Mouse (Mus musculus): ENCODE data around the gene Tyms. TPM values are rescaled to one million over a fixed set of nuclear protein-coding genes. Genes with fewer than 3 reads are reported as not detected.

Gene Tyms
- polyA plus RNA-seq (2014; fragmentation: Illumina TruSeq; extraction: RNeasy Lipid Tissue Mini Kit (QIAGEN cat#74804); ENCODE audit: low read depth, low replicate concordance): 36.4 TPM

DNA sequence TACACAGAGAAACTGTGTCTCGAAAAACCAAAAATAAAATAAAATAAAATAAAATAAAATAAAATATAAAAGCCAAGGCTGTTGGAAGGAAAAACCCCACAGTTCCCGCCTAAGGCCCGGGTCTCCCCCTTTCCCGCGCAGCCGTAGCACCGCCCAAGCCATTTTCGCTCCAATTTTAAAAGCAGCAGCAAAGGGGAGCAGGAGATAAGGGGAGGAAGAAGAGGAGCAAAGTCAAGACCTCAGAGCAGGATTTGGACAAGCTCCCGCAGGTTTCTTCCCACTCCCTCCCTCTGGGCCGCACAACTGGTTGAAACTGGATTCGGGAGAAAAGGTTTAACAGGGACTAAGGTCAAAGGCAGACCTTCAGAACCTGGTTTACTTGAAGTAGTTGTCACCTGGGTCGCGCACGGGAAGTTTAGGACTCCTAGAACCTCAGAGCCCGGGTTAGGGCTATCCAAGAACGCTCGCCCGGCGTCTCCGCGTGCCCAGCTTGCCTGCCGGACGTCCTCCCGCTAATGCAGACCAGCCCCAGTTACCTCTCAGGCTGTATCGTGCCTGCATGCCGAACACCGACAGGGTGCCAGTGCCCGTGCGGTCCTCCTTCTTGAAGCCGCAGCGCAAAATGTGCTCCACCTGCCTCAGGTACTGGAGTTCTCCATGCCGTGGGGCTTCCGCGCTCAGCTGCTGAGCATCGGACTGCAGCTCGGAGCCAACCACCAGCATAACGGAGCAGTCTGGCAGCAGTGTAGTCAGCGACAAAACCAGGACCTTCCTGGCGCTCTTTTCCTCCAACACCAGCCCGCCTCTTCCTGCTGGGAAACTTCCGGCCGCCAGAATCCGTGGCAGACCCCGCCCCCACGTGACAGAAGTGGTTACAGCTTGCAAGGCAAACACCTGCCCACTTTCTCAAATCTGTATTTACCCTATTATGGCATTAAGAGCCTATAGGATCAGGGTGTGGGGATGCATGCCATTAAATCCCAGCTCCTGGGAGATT is at the start of gene Tyms:
Tyms (minus strand) TSS at position 793 of the 997 bp plus-strand sequence.

DNA sequence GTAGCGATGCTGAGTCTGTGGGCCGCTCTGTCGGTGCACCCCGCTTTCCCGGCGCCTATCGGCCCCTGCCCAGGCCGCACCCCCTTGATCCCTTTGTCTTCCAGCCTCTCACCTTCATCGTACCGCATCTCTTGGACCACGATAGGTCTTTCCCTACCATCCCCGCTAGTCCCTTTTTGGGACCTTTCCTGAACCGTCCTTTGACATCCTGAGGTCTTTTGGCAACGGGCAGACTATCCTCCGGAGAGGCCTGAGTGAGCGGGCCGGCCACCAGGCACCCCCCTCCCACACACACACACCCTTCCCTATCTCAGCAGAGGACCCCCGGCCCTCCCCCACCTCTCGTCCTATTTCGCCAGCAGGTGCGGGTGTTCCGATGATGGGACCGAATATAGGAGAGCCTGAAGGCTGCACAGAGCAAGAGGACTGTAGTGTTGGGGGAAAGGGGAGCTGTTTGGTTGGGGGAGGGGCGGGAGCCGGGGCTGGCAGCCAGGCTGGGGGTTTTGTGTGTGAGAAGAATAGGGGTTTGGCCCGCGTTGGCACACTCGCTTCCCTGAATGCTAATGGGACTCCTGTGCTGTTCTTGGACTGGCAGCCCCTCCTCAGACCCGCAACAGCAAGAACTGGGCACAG is 32.4 kb upstream of the Tyms start, which contains the start of gene 3110082J24Rik:
3110082J24Rik (minus strand) TSS at position 419 of the 633 bp plus-strand sequence.

DNA sequence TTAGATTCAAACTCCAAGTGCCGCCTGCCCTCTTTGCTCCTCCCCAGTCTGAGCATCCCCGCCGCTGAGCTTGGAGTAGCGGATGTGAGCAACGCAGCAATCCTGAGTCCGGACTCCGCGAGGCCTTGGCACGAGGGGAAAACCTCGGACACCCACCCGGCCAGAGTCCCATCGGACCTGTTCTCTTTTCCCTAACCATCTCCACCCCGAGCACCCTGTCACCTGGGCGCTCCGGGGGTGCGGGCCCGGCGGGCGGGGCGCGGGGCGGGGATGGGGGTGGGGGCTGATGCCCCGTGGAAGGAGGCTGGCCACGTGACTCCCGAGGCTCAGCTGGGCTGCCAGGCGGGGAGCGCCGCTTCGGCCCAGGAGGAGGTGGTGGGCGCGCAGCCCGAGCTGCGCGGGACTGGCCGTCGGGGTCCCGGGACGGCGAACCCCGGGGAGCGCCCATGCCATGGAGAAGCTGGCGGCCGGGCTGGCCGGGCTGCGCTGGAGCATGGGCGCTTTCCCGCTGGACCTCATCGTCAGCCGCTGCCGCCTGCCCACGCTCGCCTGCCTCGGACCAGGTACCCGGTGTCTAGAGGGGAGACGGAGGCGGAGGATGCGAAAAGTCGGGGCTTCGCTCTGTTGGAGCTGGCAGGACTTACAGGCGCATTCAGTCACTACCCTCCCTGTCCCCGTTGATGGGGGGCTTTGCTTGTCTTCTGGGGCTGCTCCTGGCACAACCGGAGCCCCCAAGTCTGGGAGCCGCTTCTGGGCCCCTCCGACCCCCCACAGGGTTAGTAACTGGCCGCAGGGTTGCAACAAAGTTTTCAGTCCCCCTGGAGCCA is 31.6 kb upstream of the Tyms start, which contains the start of gene Garem2:
Garem2 (plus strand) TSS at position 321 of the 827 bp plus-strand sequence.

DNA sequence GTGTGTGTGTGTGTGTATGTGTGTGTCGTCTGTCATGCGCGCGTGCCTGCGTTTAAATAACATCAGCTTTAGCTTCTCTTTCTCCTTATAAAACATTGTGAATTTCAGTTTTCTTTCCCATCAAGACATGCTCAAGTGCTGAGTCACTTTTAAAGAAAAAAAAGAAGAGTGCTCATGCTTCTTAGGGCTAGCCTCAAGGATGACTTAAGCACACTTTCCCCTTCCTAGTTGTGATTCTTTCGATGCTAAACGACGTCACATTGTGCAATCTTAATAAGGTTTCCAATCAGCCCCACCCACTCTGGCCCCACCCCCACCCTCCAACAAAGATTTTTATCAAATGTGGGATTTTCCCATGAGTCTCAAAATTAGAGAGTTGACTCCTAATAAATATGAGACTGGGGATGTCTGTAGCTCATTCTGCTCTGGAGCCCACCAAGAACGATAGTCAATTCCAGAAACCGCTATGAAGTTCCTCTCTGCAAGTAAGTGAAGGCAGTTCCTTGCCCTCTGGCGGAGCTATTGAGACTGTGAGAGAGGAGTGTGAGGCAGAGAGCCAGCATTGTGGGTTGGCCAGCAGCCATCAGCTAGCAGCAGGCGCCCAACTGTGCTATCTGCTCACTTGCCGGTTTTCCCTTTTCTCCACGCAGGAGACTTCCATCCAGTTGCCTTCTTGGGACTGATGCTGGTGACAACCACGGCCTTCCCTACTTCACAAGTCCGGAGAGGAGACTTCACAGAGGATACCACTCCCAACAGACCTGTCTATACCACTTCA is 60.5 kb downstream of the Tyms start, which contains the start of gene Il6:
Il6 (plus strand) TSS at position 389 of the 778 bp plus-strand sequence.

Other genes with a start within 250 kb of the Tyms start
- not detected for gene Il6, start 60.5 kb downstream of the Tyms start, polyA plus RNA-seq (2014; fragmentation: Illumina TruSeq; extraction: RNeasy Lipid Tissue Mini Kit (QIAGEN cat#74804); ENCODE audit: low read depth, low replicate concordance)
- not detected for gene Garem2, start 31.5 kb upstream of the Tyms start, polyA plus RNA-seq (2014; fragmentation: Illumina TruSeq; extraction: RNeasy Lipid Tissue Mini Kit (QIAGEN cat#74804); ENCODE audit: low read depth, low replicate concordance)
- gene 3110082J24Rik, start 32.5 kb upstream of the Tyms start, polyA plus RNA-seq (2014; fragmentation: Illumina TruSeq; extraction: RNeasy Lipid Tissue Mini Kit (QIAGEN cat#74804); ENCODE audit: low read depth, low replicate concordance): not detected
- 189 TPM for gene Hadha, start 81.5 kb upstream of the Tyms start, polyA plus RNA-seq (2014; fragmentation: Illumina TruSeq; extraction: RNeasy Lipid Tissue Mini Kit (QIAGEN cat#74804); ENCODE audit: low read depth, low replicate concordance)
- 759 TPM for gene Hadhb, start 81.6 kb upstream of the Tyms start, polyA plus RNA-seq (2014; fragmentation: Illumina TruSeq; extraction: RNeasy Lipid Tissue Mini Kit (QIAGEN cat#74804); ENCODE audit: low read depth, low replicate concordance)
- not detected for gene Adgrf3, start 132.1 kb upstream of the Tyms start, polyA plus RNA-seq (2014; fragmentation: Illumina TruSeq; extraction: RNeasy Lipid Tissue Mini Kit (QIAGEN cat#74804); ENCODE audit: low read depth, low replicate concordance)
- gene Selenoi, start 159.0 kb upstream of the Tyms start, polyA plus RNA-seq (2014; fragmentation: Illumina TruSeq; extraction: RNeasy Lipid Tissue Mini Kit (QIAGEN cat#74804); ENCODE audit: low read depth, low replicate concordance): 97.4 TPM
- 1.0 TPM for gene Drc1, start 207.8 kb upstream of the Tyms start, polyA plus RNA-seq (2014; fragmentation: Illumina TruSeq; extraction: RNeasy Lipid Tissue Mini Kit (QIAGEN cat#74804); ENCODE audit: low read depth, low replicate concordance)

Data from sigmoid colon, adult 10 weeks (tissue).